Mouse (Mus musculus) CH12.LX (cell line): ENCODE data around the gene Sfswap. TPM values are rescaled to one million over a fixed set of nuclear protein-coding genes. Genes with fewer than 3 reads are reported as not detected.

Experiments used
- DNase-seq: peaks from one replicate; pipeline ENCODE4 v3.0.0-alpha.2; 2013; ENCODE audit errors: extremely low read depth
- H3K27ac ChIP-seq: 2 replicates; pipeline ENCODE4 v1.5.1; 2012; ENCODE audit warnings: low read depth, mild to moderate bottlenecking, control low read depth, moderate library complexity; ENCODE audit not compliant: insufficient read depth
- H3K27me3 ChIP-seq: replicated peaks from 2 replicates; pipeline ENCODE3; 2012; ENCODE audit warnings: inconsistent platforms
- H3K36me3 ChIP-seq, 2 experiments: replicated peaks in 1 of 2; 2 replicates each; pipeline versions ENCODE3 to v1.6.1; 2012; ENCODE audit warnings: inconsistent platforms in 1 of 2, low read length in 1 of 2, mild to moderate bottlenecking in 1 of 2, mixed read lengths in 1 of 2, moderate library complexity in 1 of 2; ENCODE audit not compliant: control insufficient read depth in 1 of 2, insufficient read depth in 1 of 2
- H3K4me1 ChIP-seq, 2 experiments: 2 replicates each; pipeline ENCODE4 v1.6.1; 2012; ENCODE audit warnings: inconsistent platforms in 1 of 2, moderate library complexity in 1 of 2; ENCODE audit not compliant: insufficient read depth in 2 of 2, control insufficient read depth in 1 of 2
- H3K4me2 ChIP-seq: 2 replicates; pipeline ENCODE4 v1.6.1; 2012; ENCODE audit warnings: low read depth, mild to moderate bottlenecking, control low read depth; ENCODE audit not compliant: poor library complexity, insufficient read depth, severe bottlenecking
- H3K4me3 ChIP-seq, 3 experiments: fragments of 150-350 bp in 1 of 3; sonication (generic) in 1 of 3; replicated peaks in 1 of 3; 2 replicates each; pipeline versions ENCODE3 to v1.5.1; 2011 to 2012; ENCODE audit warnings: low read depth in 2 of 3, low read length in 2 of 3, mild to moderate bottlenecking in 2 of 3, moderate library complexity in 2 of 3, control low read depth in 1 of 3, improper control_type of control experiment in 1 of 3, inconsistent platforms in 1 of 3, mixed read lengths in 1 of 3; ENCODE audit not compliant: poor library complexity in 1 of 3
- H3K79me2 ChIP-seq: replicated peaks from 2 replicates; pipeline ENCODE4 v1.6.1; 2012; ENCODE audit warnings: mild to moderate bottlenecking, moderate library complexity; ENCODE audit not compliant: control insufficient read depth, poor library complexity, insufficient read depth, severe bottlenecking; ENCODE audit errors: extremely low read depth
- H3K9ac ChIP-seq: 2 replicates; pipeline ENCODE4 v1.6.1; 2012; ENCODE audit warnings: low read depth, mild to moderate bottlenecking, control low read depth, moderate library complexity; ENCODE audit not compliant: insufficient read depth
- H3K9me3 ChIP-seq: replicated peaks from 2 replicates; pipeline ENCODE3; 2012; ENCODE audit warnings: low read length, inconsistent platforms, mixed read lengths
- CHD2 ChIP-seq: IDR thresholded peaks from 2 replicates; pipeline ENCODE4 v1.6.1; 2011; ENCODE audit warnings: low read length, improper control_type of control experiment
- CTCF ChIP-seq, 2 experiments: IDR thresholded peaks in 1 of 2; conservative IDR thresholded peaks in 1 of 2; 2 replicates each; pipeline ENCODE4 v1.5.1; 2011 to 2012; ENCODE audit warnings: low read depth in 2 of 2, low read length in 2 of 2, improper control_type of control experiment in 1 of 2, inconsistent platforms in 1 of 2, mild to moderate bottlenecking in 1 of 2, moderate library complexity in 1 of 2
- E2F4 ChIP-seq: IDR thresholded peaks from 2 replicates; pipeline ENCODE4 v1.6.1; 2011; ENCODE audit warnings: low read depth, low read length, improper control_type of control experiment; ENCODE audit not compliant: insufficient replicate concordance
- ELF1 ChIP-seq: IDR thresholded peaks from 2 replicates; pipeline ENCODE4 v1.6.1; 2014; ENCODE audit warnings: low read depth, mild to moderate bottlenecking, inconsistent platforms, low read length, improper control_type of control experiment
- JUN ChIP-seq: IDR thresholded peaks from 2 replicates; pipeline ENCODE4 v1.6.1; 2011; ENCODE audit warnings: low read depth, mild to moderate bottlenecking, low read length, improper control_type of control experiment, moderate library complexity; ENCODE audit not compliant: insufficient read depth
- JUND ChIP-seq: conservative IDR thresholded peaks from 2 replicates; pipeline ENCODE4 v1.6.1; 2011; ENCODE audit warnings: low read depth, low read length, improper control_type of control experiment
- MAFK ChIP-seq: IDR thresholded peaks from 2 replicates; pipeline ENCODE4 v1.6.1; 2011; ENCODE audit warnings: low read length, improper control_type of control experiment; ENCODE audit not compliant: insufficient replicate concordance
- MAZ ChIP-seq: IDR thresholded peaks from 2 replicates; pipeline ENCODE4 v1.6.1; 2012; ENCODE audit warnings: low read depth, mild to moderate bottlenecking, inconsistent platforms, low read length, improper control_type of control experiment, moderate library complexity
- MXI1 ChIP-seq: IDR thresholded peaks from 2 replicates; pipeline ENCODE4 v1.6.1; 2011; ENCODE audit warnings: mild to moderate bottlenecking, low read depth, low read length, improper control_type of control experiment
- MYC ChIP-seq: IDR thresholded peaks from 2 replicates; pipeline ENCODE4 v1.6.1; 2011; ENCODE audit warnings: low read depth, mild to moderate bottlenecking, improper control_type of control experiment, low read length
- PAX5 ChIP-seq: IDR thresholded peaks from 2 replicates; pipeline ENCODE4 v1.6.1; 2012; ENCODE audit warnings: low read length, inconsistent platforms, mixed read lengths
- RCOR1 ChIP-seq: conservative IDR thresholded peaks from 2 replicates; pipeline ENCODE4 v1.6.1; 2012; ENCODE audit warnings: low read depth, mild to moderate bottlenecking, inconsistent platforms, low read length, improper control_type of control experiment
- TBP ChIP-seq: conservative IDR thresholded peaks from 2 replicates; pipeline ENCODE4 v1.6.1; 2011; ENCODE audit warnings: low read depth, low read length, improper control_type of control experiment
- TCF12 ChIP-seq: IDR thresholded peaks from 2 replicates; pipeline ENCODE4 v1.6.1; 2014; ENCODE audit warnings: low read depth, mild to moderate bottlenecking, inconsistent platforms, low read length, improper control_type of control experiment
- USF2 ChIP-seq: conservative IDR thresholded peaks from 2 replicates; pipeline ENCODE4 v1.6.1; 2011; ENCODE audit warnings: low read depth, low read length, improper control_type of control experiment
- ZC3H11A ChIP-seq: IDR thresholded peaks from 2 replicates; pipeline ENCODE4 v1.6.1; 2012; ENCODE audit warnings: low read depth, mild to moderate bottlenecking, inconsistent platforms, low read length, improper control_type of control experiment
- ZKSCAN1 ChIP-seq: IDR thresholded peaks from 2 replicates; pipeline ENCODE4 v1.6.1; 2012; ENCODE audit warnings: low read depth, inconsistent platforms, low read length, improper control_type of control experiment, borderline replicate concordance
- ZMIZ1 ChIP-seq: IDR thresholded peaks from 2 replicates; pipeline ENCODE4 v1.6.1; 2012; ENCODE audit warnings: low read depth, mild to moderate bottlenecking, inconsistent platforms, low read length, improper control_type of control experiment
- dilution Hi-C: fragments of 300-500 bp; cut with MboI; formaldehyde crosslinking; loops from 2 replicates; pipeline ENCODE4 v1.14.3; 2020; ENCODE audit warnings: low sequenced_read_pairs; ENCODE audit not compliant: extremely low pct_unique_long_range_greater_than_20kb, extremely low pct_ligation_motif_present
- in situ Hi-C: fragments of 300-500 bp; cut with MboI; formaldehyde crosslinking; loops from 3 replicates; pipeline ENCODE4 v1.14.3; 2019; ENCODE audit warnings: low sequenced_read_pairs, low pct_ligation_motif_present, low pct_unique_long_range_greater_than_20kb, mixed read lengths
- polyA plus RNA-seq: library from polyadenylated mRNA; unstranded; fragments of >175 nt; gene quantifications from 2 replicates; pipeline ENCODE4 v1.2.1, GENCODE M21; 2012; ENCODE audit warnings: low read depth; ENCODE audit not compliant: insufficient read length
- total RNA-seq, 2 experiments: library from RNA; depleted of rRNA; stranded (reverse); fragments of 300-350 nt in 1 of 2; fragments of >200 nt in 1 of 2; gene quantifications; 2 replicates each; pipeline ENCODE4 v1.2.3; 2012 to 2014

The Sfswap gene
- total and polyA plus RNA-seq, 3 experiments, result 24.9 to 70.4 (median 36.0) TPM

GRCm38 (mm10) chr5:129542236-129542635 is 41.2 kb downstream of the Sfswap start:
- in situ Hi-C loops, result no loop called here

GRCm38 (mm10) chr5:129545787-129546186 is 44.8 kb downstream of the Sfswap start:
- Histone ChIP-seq H3K4me1 (no peaks in the 10 kb centered on the region), H3K4me2 (no peak overlapping the region), H3K79me2 (no peaks in the 10 kb centered on the region), H3K27ac (no peak overlapping the region), H3K9me3 (no peaks in the 10 kb centered on the region), H3K9ac (no peak overlapping the region), H3K4me3 (no peak overlapping the region), H3K36me3 (peaks cover 85 to 93% of the 10 kb centered on the region in 2 experiments), H3K27me3 (no peaks in the 10 kb centered on the region)
- dilution Hi-C loops, result no loop called here
- in situ Hi-C loops, result no loop called here
- no peak for TF ChIP-seq ZC3H11A
- TF ChIP-seq MXI1, result no peak
- no peak for TF ChIP-seq E2F4
- TF ChIP-seq MAFK, result no peak
- no peak for TF ChIP-seq JUN
- TF ChIP-seq RCOR1, result no peak
- no peak for TF ChIP-seq ZMIZ1
- TF ChIP-seq JUND, result no peak
- no peak for TF ChIP-seq TCF12
- TF ChIP-seq CHD2, result no peak
- DNase-seq, result no peak

More at GRCm38 (mm10) chr5:129542236-129542635, 41.2 kb downstream of the Sfswap start:
- H3K9ac ChIP-seq, result no peak overlapping the region
- no peaks in the 10 kb centered on the region for H3K27me3 ChIP-seq
- no peaks in the 10 kb centered on the region for H3K9me3 ChIP-seq
- dilution Hi-C loops, result no loop called here
- TF ChIP-seq TBP (no peak), CTCF (conservative IDR thresholded peaks at IDR 0.05 in 1 of 2, IDR thresholded peaks at IDR 0.05 in 1 of 2; ENCODE audit: low read depth in 2 of 2, low read length in 2 of 2) (peak in 1 of 2 experiments; percentile 7; a peak in 1 of 4 replicates)
- H3K4me2 ChIP-seq, result no peak overlapping the region
- peaks cover 79 to 93% of the 10 kb centered on the region in 2 experiments for H3K36me3 ChIP-seq
- peak; percentile 7 for DNase-seq
- H3K4me1 ChIP-seq, result no peaks in the 10 kb centered on the region
- H3K27ac ChIP-seq, result no peak overlapping the region
- no peak overlapping the region for H3K4me3 ChIP-seq
- H3K79me2 ChIP-seq, result no peaks in the 10 kb centered on the region

GRCm38 (mm10) chr5:129549716-129550115 is 48.7 kb downstream of the Sfswap start:
- no peak for DNase-seq
- no peak for TF ChIP-seq MAZ
- TF ChIP-seq JUN, result no peak
- no peak for TF ChIP-seq ELF1
- TF ChIP-seq ZC3H11A, result no peak
- no peak for TF ChIP-seq PAX5
- TF ChIP-seq USF2, result no peak
- TF ChIP-seq ZKSCAN1, result no peak
- TF ChIP-seq MYC, result no peak
- TF ChIP-seq, all 38 proteins: peak for 0
- Histone ChIP-seq H3K79me2 (no peaks in the 10 kb centered on the region), H3K4me1 (no peaks in the 10 kb centered on the region), H3K4me2 (no peak overlapping the region), H3K9ac (no peak overlapping the region), H3K27ac (no peak overlapping the region), H3K36me3 (peaks cover 82 to 93% of the 10 kb centered on the region in 2 experiments), H3K9me3 (no peaks in the 10 kb centered on the region), H3K4me3 (no peak overlapping the region), H3K27me3 (no peaks in the 10 kb centered on the region)
- dilution Hi-C loops (no loop called here), in situ Hi-C loops (no loop called here)
